14 mouse cellular contexts compared by ENCODE assay signal in genomic region chr7:75558225-75558624, GRCm38 (mm10).
A peak's percentile ranks its signal among the peaks of the same experiment; 100 is the strongest.
DNase-seq lines count a peak whose midpoint lies in the region; ATAC-seq and TF ChIP-seq lines count a peak whose summit lies in the region.
"Had no signal": no experiment of that assay in that cellular context is flagged by ENCODE, and none has a peak within 500 bp of the region (broad histone marks: within the 10 kb centered on the region; RNA-seq: fewer than 3 reads in every experiment).

No protein-coding gene starts in this region.

- no peaks in the 10 kb centered on the region for H3K36me3 ChIP-seq in heart, embryonic 13.5 days
- H3K36me3 ChIP-seq in lung, postnatal 0 days (ENCODE audit: insufficient read depth, low read length), result no peaks in the 10 kb centered on the region
- H3K36me3 ChIP-seq in limb, embryonic 11.5 days (ENCODE audit: control insufficient read depth, insufficient read depth, low read length), result no peaks in the 10 kb centered on the region
- H3K36me3 ChIP-seq: forebrain, embryonic 15.5 days; neural tube, embryonic 15.5 days had no signal

- peak overlapping the region; percentile 57 for H3K27ac ChIP-seq in heart, embryonic 13.5 days (replicated peaks)
- H3K27ac ChIP-seq in lung, postnatal 0 days (ENCODE audit: low read length), result 0 out of 2 replicates have a peak overlapping the region, but pooled peaks have one; percentile 52
- H3K27ac ChIP-seq in limb, embryonic 11.5 days (replicated peaks; ENCODE audit: low read depth, low read length), result no peak overlapping the region
- H3K27ac ChIP-seq: forebrain, embryonic 15.5 days; macrophage; neural tube, embryonic 15.5 days had no signal

- no peak for TF ChIP-seq CTCF in lung, postnatal 0 days (IDR thresholded peaks at IDR 0.05)

- H3K27me3 ChIP-seq in heart, embryonic 13.5 days (replicated peaks), result no peaks in the 10 kb centered on the region
- H3K27me3 ChIP-seq in lung, postnatal 0 days (replicated peaks; ENCODE audit: insufficient read depth, low read length), result no peaks in the 10 kb centered on the region
- H3K27me3 ChIP-seq in limb, embryonic 11.5 days (ENCODE audit: control insufficient read depth, insufficient read depth, low read length), result no peaks in the 10 kb centered on the region
- H3K27me3 ChIP-seq: forebrain, embryonic 15.5 days; neural tube, embryonic 15.5 days had no signal

- no peak for DNase-seq in heart, adult 9 months (ENCODE audit: low spot score in 2 of 2)
- DNase-seq in lung, postnatal 0 days (ENCODE audit: low spot score), result no peak
- DNase-seq in lung, postnatal 14 days, result no peak
- DNase-seq in limb, embryonic 11.5 days (ENCODE audit: low spot score), result no peak
- DNase-seq in spleen, adult 18-20 months, result no peak
- DNase-seq in cerebellum, adult 11-12 months, result no peak
- DNase-seq: cerebellum, adult 11 months; gastrocnemius, postnatal 25 days; kidney, adult 18-20 months; left cerebral cortex, postnatal 4 days had no signal

- no peaks in the 10 kb centered on the region for H3K9me3 ChIP-seq in heart, embryonic 13.5 days
- no peaks in the 10 kb centered on the region for H3K9me3 ChIP-seq in lung, postnatal 0 days (ENCODE audit: low read length)
- H3K9me3 ChIP-seq in limb, embryonic 11.5 days (ENCODE audit: control insufficient read depth, low read length), result no peaks in the 10 kb centered on the region
- H3K9me3 ChIP-seq: forebrain, embryonic 15.5 days; neural tube, embryonic 15.5 days had no signal

- TF ChIP-seq EP300 in lung, postnatal 0 days (IDR thresholded peaks at IDR 0.05), result no peak

- H3K4me1 ChIP-seq in heart, embryonic 13.5 days, result peaks cover 67% of the 10 kb centered on the region
- peaks cover 34% of the 10 kb centered on the region for H3K4me1 ChIP-seq in lung, postnatal 0 days (ENCODE audit: insufficient read depth, low read depth, low read length)
- peaks cover 6% of the 10 kb centered on the region; the same call in 1 of the 2 replicates for H3K4me1 ChIP-seq in limb, embryonic 11.5 days (ENCODE audit: control insufficient read depth, insufficient read depth, low read length)
- H3K4me1 ChIP-seq: forebrain, embryonic 15.5 days; neural tube, embryonic 15.5 days had no signal

- H3K4me3 ChIP-seq in heart, embryonic 13.5 days, result no peak overlapping the region
- H3K4me3 ChIP-seq in lung, postnatal 0 days (ENCODE audit: low read depth, low read length), result no peak overlapping the region
- H3K4me3 ChIP-seq in limb, embryonic 11.5 days (ENCODE audit: low read depth, low read length), result no peak overlapping the region
- H3K4me3 ChIP-seq: forebrain, embryonic 15.5 days; neural tube, embryonic 15.5 days had no signal

- H3K9ac ChIP-seq in heart, embryonic 13.5 days, result peak overlapping the region; percentile 51; the same call in 1 of the 2 replicates
- H3K9ac ChIP-seq in lung, postnatal 0 days (replicated peaks; ENCODE audit: low read depth), result no peak overlapping the region
- H3K9ac ChIP-seq in limb, embryonic 11.5 days (ENCODE audit: low read length), result no peak overlapping the region
- H3K9ac ChIP-seq: forebrain, embryonic 15.5 days; neural tube, embryonic 15.5 days had no signal

- 77% methylated on average over 1 of the region's 1 CpGs for WGBS in heart, embryonic 13.5 days
- 76% methylated on average over 1 of the region's 1 CpGs for WGBS in lung, postnatal 0 days
- 60% methylated on average over 1 of the region's 1 CpGs for WGBS in limb, embryonic 11.5 days

- no peak for ATAC-seq in heart, embryonic 13.5 days (ENCODE audit: extremely low read depth, insufficient number of reproducible peaks, low FRiP score, low TSS enrichment)
- no peak for ATAC-seq in lung, postnatal 0 days
- ATAC-seq in limb, embryonic 11.5 days (ENCODE audit: insufficient number of reproducible peaks, low FRiP score, low TSS enrichment, low read depth), result peak; percentile 47
- ATAC-seq: forebrain, embryonic 15.5 days had no signal

- H3K4me2 ChIP-seq in heart, embryonic 13.5 days, result no peak overlapping the region
- no peak overlapping the region for H3K4me2 ChIP-seq in lung, postnatal 0 days (replicated peaks; ENCODE audit: low read depth, low read length)
- no peak overlapping the region for H3K4me2 ChIP-seq in limb, embryonic 11.5 days (ENCODE audit: low read depth, severe bottlenecking)
- H3K4me2 ChIP-seq: forebrain, embryonic 15.5 days; neural tube, embryonic 15.5 days had no signal
